Mouse (Mus musculus) right cerebral cortex, postnatal 25 days (tissue): ENCODE results near the gene Cyp2u1.

Experiments
- DNase-seq: peaks from one replicate; pipeline ENCODE4 v3.0.0; 2022

Cyp2u1 gene

DNA sequence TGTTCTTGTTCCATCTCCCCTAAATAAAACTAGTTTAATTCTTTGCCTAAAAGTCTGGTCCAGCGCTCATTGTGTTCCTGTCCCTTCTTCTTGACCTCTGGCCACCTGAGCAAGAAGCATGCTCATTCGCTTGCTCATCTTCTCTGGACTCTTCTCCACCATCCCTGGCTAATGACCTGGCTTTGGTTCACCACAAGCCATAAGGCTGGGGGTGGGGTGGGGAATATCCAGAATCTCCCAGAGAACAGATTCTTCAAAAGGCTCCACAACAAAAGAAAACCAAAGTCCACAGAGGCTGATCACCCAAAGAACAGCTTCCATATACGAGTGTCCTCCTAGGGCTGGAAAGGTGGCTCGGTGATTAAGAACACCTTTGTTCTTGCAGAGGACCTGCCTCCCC lies 48.0 kb downstream of the Cyp2u1 start:
- DNase-seq, result no peak

DNA sequence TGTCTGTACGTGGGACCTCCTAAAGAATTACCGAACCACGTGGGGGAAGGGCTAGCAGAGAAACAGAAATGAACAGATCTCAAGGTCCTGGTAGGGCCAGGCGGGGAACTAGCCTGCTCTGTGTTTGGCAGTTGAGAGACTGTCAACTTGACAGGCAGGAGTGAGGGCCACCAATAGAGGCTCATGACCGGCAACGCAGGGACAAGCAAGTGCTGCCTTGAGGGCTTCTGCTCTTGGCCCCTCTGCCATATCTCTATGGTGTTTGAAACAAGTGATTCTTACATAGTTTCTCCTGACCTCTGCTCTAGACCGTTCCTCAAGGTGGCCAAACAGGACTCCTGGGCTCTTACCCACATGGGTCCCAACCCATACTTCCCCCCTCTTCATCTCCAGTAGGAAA lies 51.4 kb downstream of the Cyp2u1 start:
- no peak for DNase-seq

GRCm38 (mm10) chr3:131250978-131251377 lies 52.0 kb downstream of the Cyp2u1 start:
- DNase-seq, result no peak

DNA sequence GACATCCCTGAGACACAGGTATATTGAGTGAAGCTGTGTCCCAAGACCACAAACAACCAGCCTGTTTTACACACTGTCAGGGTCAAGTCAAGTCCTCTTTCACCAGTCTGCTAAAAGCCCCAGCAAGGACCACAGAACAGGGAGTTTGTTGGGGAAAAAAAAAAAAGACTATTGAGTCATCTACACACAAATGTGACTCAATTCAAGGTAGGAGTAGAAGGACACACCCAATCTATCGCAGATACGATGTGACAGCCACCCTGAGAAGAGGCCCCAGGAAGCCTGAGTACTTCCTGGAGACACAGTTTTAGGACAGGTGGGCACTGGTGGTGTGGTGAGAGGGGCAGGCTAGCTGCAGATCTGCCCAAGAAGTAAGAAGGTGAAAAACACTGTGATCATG lies 52.7 kb downstream of the Cyp2u1 start:
- DNase-seq, result no peak

DNA sequence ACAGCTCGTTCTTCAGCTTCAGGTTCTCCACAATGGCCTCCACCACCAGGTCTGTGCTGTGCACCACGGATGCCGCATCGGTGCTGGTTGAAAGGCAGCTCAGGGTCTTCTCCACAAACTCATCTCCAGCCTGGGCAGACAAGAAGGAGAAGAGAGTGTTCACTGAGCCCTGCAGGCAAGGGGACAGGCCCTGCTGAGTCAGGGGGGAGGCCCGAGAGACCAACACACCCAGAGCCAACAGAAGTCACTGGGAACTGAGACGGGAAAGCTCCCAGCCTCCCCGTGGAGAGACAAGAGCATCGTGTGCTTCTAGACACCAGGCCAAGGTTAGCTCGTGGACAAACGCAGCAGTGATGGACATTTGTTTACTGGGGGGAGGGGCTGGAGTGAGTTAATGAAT lies 54.6 kb downstream of the Cyp2u1 start:
- no peak for DNase-seq

DNA sequence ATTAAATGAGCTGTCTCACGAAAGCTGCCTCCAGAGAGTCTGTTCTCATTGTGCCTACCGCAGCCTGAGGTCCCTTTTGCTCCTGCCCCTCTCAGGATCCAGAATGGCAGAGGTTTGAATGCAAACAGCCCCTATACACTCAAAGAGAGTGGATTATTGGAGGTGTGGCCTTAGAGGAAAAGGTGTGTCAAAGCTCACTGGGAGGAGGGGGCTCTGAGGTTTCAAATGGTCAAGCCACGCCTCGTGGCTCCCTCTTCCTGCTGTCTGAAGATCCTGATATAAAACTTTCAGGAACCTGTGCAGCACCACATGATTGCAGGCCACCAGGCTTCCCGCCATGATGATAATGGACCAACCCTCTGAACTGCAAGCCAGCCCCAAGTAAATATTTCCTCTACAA lies 55.2 kb downstream of the Cyp2u1 start:
- no peak for DNase-seq

GRCm38 (mm10) chr3:131247447-131247846 lies 55.6 kb downstream of the Cyp2u1 start:
- no peak for DNase-seq

DNA sequence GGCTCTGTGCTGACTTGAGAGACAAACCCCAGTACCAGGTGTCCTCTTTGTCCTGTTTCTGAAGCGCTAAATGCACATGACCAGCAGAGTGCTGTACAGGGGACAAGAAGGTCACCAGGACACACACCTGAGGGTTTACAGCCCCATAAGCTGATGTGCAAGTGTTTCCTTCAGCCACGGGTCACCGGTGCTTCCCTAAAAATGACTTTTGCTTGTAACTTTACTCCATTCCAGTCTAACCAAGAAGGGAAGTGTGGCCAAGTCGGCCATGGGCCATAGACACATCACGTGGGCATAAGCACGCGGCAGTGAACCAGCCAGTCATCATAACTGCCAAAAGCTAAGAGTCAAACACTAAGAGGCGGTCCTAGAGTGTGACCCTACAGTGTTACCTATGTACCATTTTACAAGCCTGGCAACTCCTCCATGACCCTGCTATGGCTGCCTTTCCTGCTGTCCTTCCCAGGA lies 56.4 kb downstream of the Cyp2u1 start:
- no peak for DNase-seq

DNA sequence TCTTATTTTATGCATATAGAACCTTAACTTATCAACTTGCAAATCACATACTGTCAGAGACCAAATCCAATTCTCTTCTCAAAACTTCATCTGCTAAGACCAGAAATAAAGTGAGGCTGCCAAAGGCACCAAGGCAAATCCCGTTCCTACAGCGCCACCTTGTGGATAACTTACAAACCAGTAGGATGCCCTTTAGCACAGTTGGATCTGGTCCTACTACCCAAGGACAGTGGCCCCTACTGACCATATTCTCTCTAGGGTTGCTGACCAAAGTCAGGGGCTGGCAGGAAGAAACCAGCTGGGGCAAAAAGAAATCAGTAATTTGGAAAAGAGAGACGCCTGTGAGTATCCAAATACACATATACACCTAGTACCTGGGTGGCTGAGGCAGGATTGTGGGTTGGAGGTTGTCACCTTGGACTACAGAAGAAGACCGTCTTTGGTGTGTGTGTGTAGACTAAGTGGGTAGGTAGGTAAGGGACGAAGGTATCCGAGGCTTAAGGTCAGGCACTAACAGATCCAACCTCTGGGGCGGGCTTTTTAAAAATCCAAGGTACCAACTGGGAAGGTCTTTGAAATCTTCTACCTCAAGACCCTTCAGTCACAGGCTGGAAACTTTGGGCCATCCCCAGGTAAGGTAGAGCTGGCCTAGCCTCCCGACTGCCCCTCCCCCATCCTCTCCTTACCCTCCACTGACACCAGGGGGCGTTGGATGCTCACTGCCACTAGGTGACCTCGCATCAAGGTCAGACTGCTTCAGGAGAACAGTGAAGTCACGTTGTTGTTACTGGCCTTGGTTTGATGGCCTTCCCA lies 57.1 kb downstream of the Cyp2u1 start:
- DNase-seq, result peak; percentile 32
